Mouse (Mus musculus) liver, adult 2 months (tissue): ENCODE data around the gene Slc22a16.

Experiments
- CTCF ChIP-seq: fragments of 200-500 bp; IDR thresholded peaks from 2 replicates; pipeline ENCODE4 v1.5.1; 2011; ENCODE audit warnings: low read depth, low read length, control low read depth
- POLR2A ChIP-seq: fragments of 200-500 bp; IDR thresholded peaks from 2 replicates; pipeline ENCODE4 v1.6.1; 2011; ENCODE audit warnings: low read length, control low read depth; ENCODE audit not compliant: insufficient read depth; ENCODE audit errors: extremely low read depth

GRCm38 (mm10) chr10:40521579-40521978 is 48.6 kb upstream of the Slc22a16 start:
- no peak for TF ChIP-seq CTCF
- TF ChIP-seq POLR2A = no peak
